In the genomic region with DNA sequence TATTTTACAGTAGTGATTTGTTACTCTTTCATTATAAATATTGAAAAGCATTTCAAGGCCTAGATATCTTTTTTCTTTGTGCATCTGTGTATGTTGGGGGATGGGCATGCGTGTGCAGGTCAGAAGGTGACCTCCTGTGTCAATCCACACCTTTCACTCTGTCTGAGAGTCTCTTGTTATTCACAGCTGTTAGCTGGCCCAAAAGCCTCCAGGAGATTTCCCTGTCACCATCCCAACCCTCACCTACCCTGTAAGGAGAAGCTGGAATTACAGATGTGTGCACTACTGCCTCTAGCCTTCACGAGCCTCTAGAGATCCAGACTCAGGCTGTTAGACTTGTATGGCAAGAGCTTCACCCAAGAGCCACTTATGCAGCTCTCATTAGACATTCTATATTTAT, we compare ENCODE assay signal across 14 mouse cellular contexts.
"Had no signal": no experiment of that assay in that cellular context is flagged by ENCODE, and none has a peak within 500 bp of the region (broad histone marks: within the 10 kb centered on the region; RNA-seq: fewer than 3 reads in every experiment).

No protein-coding gene starts in this region.

- H3K4me3 ChIP-seq: limb, embryonic 15.5 days; liver, embryonic 12.5 days; midbrain, embryonic 13.5 days; myocyte; neural tube, embryonic 15.5 days had no signal

- DNase-seq: kidney, adult 8-10 months; kidney, postnatal 36 days; layer of hippocampus, adult 9-11 months; layer of hippocampus, postnatal 36 days; lung, postnatal 4 days; right cerebral cortex, adult 18-20 months; right cerebral cortex, postnatal 25 days; thymus, postnatal 36 days had no signal

- H3K4me2 ChIP-seq: limb, embryonic 15.5 days; liver, embryonic 12.5 days; midbrain, embryonic 13.5 days; neural tube, embryonic 15.5 days had no signal

- H3K4me1 ChIP-seq: limb, embryonic 15.5 days; liver, embryonic 12.5 days; neural tube, embryonic 15.5 days had no signal

- ATAC-seq: liver, embryonic 12.5 days; lung, postnatal 0 days; midbrain, embryonic 13.5 days had no signal

- H3K27me3 ChIP-seq: limb, embryonic 15.5 days; liver, embryonic 12.5 days; midbrain, embryonic 13.5 days; neural tube, embryonic 15.5 days had no signal

- H3K36me3 ChIP-seq: limb, embryonic 15.5 days; liver, embryonic 12.5 days; midbrain, embryonic 13.5 days; neural tube, embryonic 15.5 days had no signal

- H3K9me3 ChIP-seq: limb, embryonic 15.5 days; liver, embryonic 12.5 days; midbrain, embryonic 13.5 days; neural tube, embryonic 15.5 days had no signal

- H3K27ac ChIP-seq: limb, embryonic 15.5 days; liver, embryonic 12.5 days; midbrain, embryonic 13.5 days; neural tube, embryonic 15.5 days had no signal

- H3K9ac ChIP-seq: limb, embryonic 15.5 days; liver, embryonic 12.5 days; midbrain, embryonic 13.5 days; neural tube, embryonic 15.5 days had no signal
